Mouse (Mus musculus) CH12.LX (cell line): Measurements from ENCODE around the gene Arhgef12. TPM values are rescaled to one million over a fixed set of nuclear protein-coding genes. Genes with fewer than 3 reads are reported as not detected.

ENCODE experiments used
- DNase-seq: peaks from one replicate; pipeline ENCODE4 v3.0.0-alpha.2; 2013; ENCODE audit errors: extremely low read depth
- H3K27ac ChIP-seq: 2 replicates; pipeline ENCODE4 v1.5.1; 2012; ENCODE audit warnings: low read depth, mild to moderate bottlenecking, control low read depth, moderate library complexity; ENCODE audit not compliant: insufficient read depth
- H3K27me3 ChIP-seq: replicated peaks from 2 replicates; pipeline ENCODE3; 2012; ENCODE audit warnings: inconsistent platforms
- H3K36me3 ChIP-seq, 2 experiments: replicated peaks in 1 of 2; 2 replicates each; pipeline versions ENCODE3 to v1.6.1; 2012; ENCODE audit warnings: inconsistent platforms in 1 of 2, low read length in 1 of 2, mild to moderate bottlenecking in 1 of 2, mixed read lengths in 1 of 2, moderate library complexity in 1 of 2; ENCODE audit not compliant: control insufficient read depth in 1 of 2, insufficient read depth in 1 of 2
- H3K4me1 ChIP-seq, 2 experiments: 2 replicates each; pipeline ENCODE4 v1.6.1; 2012; ENCODE audit warnings: inconsistent platforms in 1 of 2, moderate library complexity in 1 of 2; ENCODE audit not compliant: insufficient read depth in 2 of 2, control insufficient read depth in 1 of 2
- H3K4me2 ChIP-seq: 2 replicates; pipeline ENCODE4 v1.6.1; 2012; ENCODE audit warnings: low read depth, mild to moderate bottlenecking, control low read depth; ENCODE audit not compliant: poor library complexity, insufficient read depth, severe bottlenecking
- H3K4me3 ChIP-seq, 3 experiments: fragments of 150-350 bp in 1 of 3; sonication (generic) in 1 of 3; replicated peaks in 1 of 3; 2 replicates each; pipeline versions ENCODE3 to v1.5.1; 2011 to 2012; ENCODE audit warnings: low read depth in 2 of 3, low read length in 2 of 3, mild to moderate bottlenecking in 2 of 3, moderate library complexity in 2 of 3, control low read depth in 1 of 3, improper control_type of control experiment in 1 of 3, inconsistent platforms in 1 of 3, mixed read lengths in 1 of 3; ENCODE audit not compliant: poor library complexity in 1 of 3
- H3K79me2 ChIP-seq: replicated peaks from 2 replicates; pipeline ENCODE4 v1.6.1; 2012; ENCODE audit warnings: mild to moderate bottlenecking, moderate library complexity; ENCODE audit not compliant: control insufficient read depth, poor library complexity, insufficient read depth, severe bottlenecking; ENCODE audit errors: extremely low read depth
- H3K9ac ChIP-seq: 2 replicates; pipeline ENCODE4 v1.6.1; 2012; ENCODE audit warnings: low read depth, mild to moderate bottlenecking, control low read depth, moderate library complexity; ENCODE audit not compliant: insufficient read depth
- H3K9me3 ChIP-seq: replicated peaks from 2 replicates; pipeline ENCODE3; 2012; ENCODE audit warnings: low read length, inconsistent platforms, mixed read lengths
- CTCF ChIP-seq, 2 experiments: IDR thresholded peaks in 1 of 2; conservative IDR thresholded peaks in 1 of 2; 2 replicates each; pipeline ENCODE4 v1.5.1; 2011 to 2012; ENCODE audit warnings: low read depth in 2 of 2, low read length in 2 of 2, improper control_type of control experiment in 1 of 2, inconsistent platforms in 1 of 2, mild to moderate bottlenecking in 1 of 2, moderate library complexity in 1 of 2
- E2F4 ChIP-seq: IDR thresholded peaks from 2 replicates; pipeline ENCODE4 v1.6.1; 2011; ENCODE audit warnings: low read depth, low read length, improper control_type of control experiment; ENCODE audit not compliant: insufficient replicate concordance
- ELF1 ChIP-seq: IDR thresholded peaks from 2 replicates; pipeline ENCODE4 v1.6.1; 2014; ENCODE audit warnings: low read depth, mild to moderate bottlenecking, inconsistent platforms, low read length, improper control_type of control experiment
- ETS1 ChIP-seq: conservative IDR thresholded peaks from 2 replicates; pipeline ENCODE4 v1.6.1; 2012; ENCODE audit warnings: low read depth, mild to moderate bottlenecking, inconsistent platforms, low read length, improper control_type of control experiment, moderate library complexity
- GABPA ChIP-seq: IDR thresholded peaks from 2 replicates; pipeline ENCODE4 v1.6.1; 2012; ENCODE audit warnings: low read depth, low read length, improper control_type of control experiment, inconsistent platforms; ENCODE audit not compliant: insufficient replicate concordance
- HCFC1 ChIP-seq: IDR thresholded peaks from 2 replicates; pipeline ENCODE4 v1.6.1; 2012; ENCODE audit warnings: low read depth, mild to moderate bottlenecking, inconsistent platforms, low read length, improper control_type of control experiment
- IRF4 ChIP-seq: IDR thresholded peaks from 2 replicates; pipeline ENCODE4 v1.6.1; 2014; ENCODE audit warnings: low read depth, mild to moderate bottlenecking, inconsistent platforms, low read length, improper control_type of control experiment
- PAX5 ChIP-seq: IDR thresholded peaks from 2 replicates; pipeline ENCODE4 v1.6.1; 2012; ENCODE audit warnings: low read length, inconsistent platforms, mixed read lengths
- POLR2A ChIP-seq: IDR thresholded peaks from 2 replicates; pipeline ENCODE4 v1.6.1; 2011; ENCODE audit warnings: low read depth, mild to moderate bottlenecking, improper control_type of control experiment, low read length
- POLR2AphosphoS2 ChIP-seq: IDR thresholded peaks from 2 replicates; pipeline ENCODE4 v1.6.1; 2011; ENCODE audit warnings: low read depth, low read length, improper control_type of control experiment
- RAD21 ChIP-seq: IDR thresholded peaks from 2 replicates; pipeline ENCODE4 v1.6.1; 2011; ENCODE audit warnings: low read depth, mild to moderate bottlenecking, low read length, improper control_type of control experiment, moderate library complexity
- SIN3A ChIP-seq: IDR thresholded peaks from 2 replicates; pipeline ENCODE4 v1.6.1; 2012; ENCODE audit warnings: low read length, improper control_type of control experiment, inconsistent platforms
- SMC3 ChIP-seq: IDR thresholded peaks from 2 replicates; pipeline ENCODE4 v1.6.1; 2011; ENCODE audit warnings: low read depth, low read length, improper control_type of control experiment
- UBTF ChIP-seq: IDR thresholded peaks from 2 replicates; pipeline ENCODE4 v1.6.1; 2012; ENCODE audit warnings: low read depth, mild to moderate bottlenecking, inconsistent platforms, low read length, improper control_type of control experiment, moderate library complexity
- USF2 ChIP-seq: conservative IDR thresholded peaks from 2 replicates; pipeline ENCODE4 v1.6.1; 2011; ENCODE audit warnings: low read depth, low read length, improper control_type of control experiment
- ZNF384 ChIP-seq: IDR thresholded peaks from 2 replicates; pipeline ENCODE4 v1.6.1; 2012; ENCODE audit warnings: low read depth, low read length, improper control_type of control experiment, inconsistent platforms
- dilution Hi-C: fragments of 300-500 bp; cut with MboI; formaldehyde crosslinking; loops from 2 replicates; pipeline ENCODE4 v1.14.3; 2020; ENCODE audit warnings: low sequenced_read_pairs; ENCODE audit not compliant: extremely low pct_unique_long_range_greater_than_20kb, extremely low pct_ligation_motif_present
- in situ Hi-C: fragments of 300-500 bp; cut with MboI; formaldehyde crosslinking; loops from 3 replicates; pipeline ENCODE4 v1.14.3; 2019; ENCODE audit warnings: low sequenced_read_pairs, low pct_ligation_motif_present, low pct_unique_long_range_greater_than_20kb, mixed read lengths
- polyA plus RNA-seq: library from polyadenylated mRNA; unstranded; fragments of >175 nt; gene quantifications from 2 replicates; pipeline ENCODE4 v1.2.1, GENCODE M21; 2012; ENCODE audit warnings: low read depth; ENCODE audit not compliant: insufficient read length
- total RNA-seq, 2 experiments: library from RNA; depleted of rRNA; stranded (reverse); fragments of 300-350 nt in 1 of 2; fragments of >200 nt in 1 of 2; gene quantifications; 2 replicates each; pipeline ENCODE4 v1.2.3; 2012 to 2014

Arhgef12 gene
- total and polyA plus RNA-seq, 3 experiments = 4.9 to 9.4 (median 8.7) TPM

DNA sequence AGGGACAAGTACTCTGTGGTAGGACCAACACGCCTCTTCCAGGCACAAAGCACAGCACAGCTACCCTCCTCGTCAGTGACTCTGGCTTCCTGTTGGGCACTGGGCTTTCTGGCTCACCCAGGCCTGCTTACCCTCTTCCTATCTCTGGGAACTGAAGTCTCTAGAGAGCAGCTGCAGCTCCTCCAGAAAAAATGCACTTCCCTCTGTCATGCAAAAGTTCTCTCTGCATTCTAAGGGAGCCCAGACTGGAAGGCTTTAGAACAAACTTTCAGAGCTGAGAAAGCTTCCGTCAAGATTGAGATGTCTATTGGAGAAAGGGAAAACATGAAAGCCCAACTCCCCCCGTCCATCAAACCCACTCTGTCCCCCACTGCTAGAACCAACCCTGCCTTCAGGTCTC is 164.9 kb downstream of the Arhgef12 start:
- no peak for TF ChIP-seq USF2
- no peak for TF ChIP-seq GABPA
- no peak for TF ChIP-seq HCFC1
- TF ChIP-seq RAD21 = no peak
- TF ChIP-seq CTCF (conservative IDR thresholded peaks at IDR 0.05 in 1 of 2, IDR thresholded peaks at IDR 0.05 in 1 of 2; ENCODE audit: low read depth in 2 of 2, low read length in 2 of 2) = no peak
- no peak for TF ChIP-seq ETS1
- no peak for TF ChIP-seq ELF1
- TF ChIP-seq POLR2A = no peak
- no peak for TF ChIP-seq SIN3A
- TF ChIP-seq IRF4 = no peak
- no peak for TF ChIP-seq PAX5
- TF ChIP-seq E2F4 = no peak
- dilution Hi-C loops (no loop called here), in situ Hi-C loops (loop anchor here (10.0 to 25.0 kb wide), 3 partner anchors 247 to 605 kb away; no protein-coding TSS in a partner anchor)
- no peaks in the 10 kb centered on the region for H3K36me3 ChIP-seq
- DNase-seq = no peak
- H3K4me1 ChIP-seq = peaks cover 0 to 9% of the 10 kb centered on the region in 2 experiments; a peak in 2 of 4 replicates
- no peaks in the 10 kb centered on the region for H3K9me3 ChIP-seq
- no peak overlapping the region for H3K4me3 ChIP-seq
- H3K27me3 ChIP-seq = peaks cover 90% of the 10 kb centered on the region
- H3K9ac ChIP-seq = no peak overlapping the region
- H3K27ac ChIP-seq = no peak overlapping the region
- H3K4me2 ChIP-seq = no peak overlapping the region
- no peaks in the 10 kb centered on the region for H3K79me2 ChIP-seq

GRCm38 (mm10) chr9:42932146-42932545 is 174.9 kb downstream of the Arhgef12 start:
- H3K36me3 ChIP-seq = no peaks in the 10 kb centered on the region
- H3K4me3 ChIP-seq = no peak overlapping the region
- no peak for TF ChIP-seq ZNF384
- TF ChIP-seq POLR2A = no peak
- TF ChIP-seq RAD21 = no peak
- no peak for TF ChIP-seq SIN3A
- TF ChIP-seq E2F4 = no peak
- no peak for TF ChIP-seq CTCF (conservative IDR thresholded peaks at IDR 0.05 in 1 of 2, IDR thresholded peaks at IDR 0.05 in 1 of 2; ENCODE audit: low read depth in 2 of 2, low read length in 2 of 2)
- no peak for TF ChIP-seq POLR2AphosphoS2
- no peak for TF ChIP-seq SMC3
- no peak for TF ChIP-seq UBTF
- dilution Hi-C loops (no loop called here), in situ Hi-C loops (loop anchor here (25.0 kb wide), 2 partner anchors 370 to 595 kb away; no protein-coding TSS in a partner anchor)
- H3K79me2 ChIP-seq = no peaks in the 10 kb centered on the region
- peaks cover 0 to 3% of the 10 kb centered on the region in 2 experiments; a peak in 1 of 4 replicates for H3K4me1 ChIP-seq
- H3K9me3 ChIP-seq = no peaks in the 10 kb centered on the region
- H3K27me3 ChIP-seq = peaks cover 98% of the 10 kb centered on the region
- no peak overlapping the region for H3K9ac ChIP-seq
- DNase-seq = no peak
- H3K27ac ChIP-seq = no peak overlapping the region
- no peak overlapping the region for H3K4me2 ChIP-seq
